Mouse (Mus musculus): Measurements from ENCODE around the gene Gle1. TPM values are rescaled to one million over a fixed set of nuclear protein-coding genes. Genes with fewer than 3 reads are reported as not detected.
"Not testable (repeated sequence)": the region's sequence is repeated elsewhere in the genome, so short reads cannot be mapped to it uniquely, and the experiment has no call there.

Gene Gle1
- polyA plus RNA-seq, 1 experiment from 2014 or later = 14.5 TPM

DNA sequence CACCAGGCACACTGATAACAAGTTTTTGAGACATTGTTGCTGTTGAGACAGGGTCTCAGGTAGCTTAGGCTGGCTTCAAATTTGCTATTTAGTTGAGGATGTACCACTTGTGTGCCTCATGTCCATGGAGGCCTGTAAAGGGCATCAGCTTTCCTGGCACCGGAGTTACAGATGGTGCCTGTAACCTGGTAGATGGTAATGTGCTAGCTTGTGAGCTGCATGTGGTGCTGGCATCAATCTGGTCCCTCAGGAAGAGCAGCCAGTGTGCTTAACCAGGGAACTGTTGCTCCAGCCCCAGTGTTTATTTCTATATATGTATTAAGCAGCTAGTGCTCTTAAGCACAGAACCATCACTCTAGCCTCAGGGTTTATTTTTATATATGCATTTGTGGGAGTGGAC lies 39.2 kb upstream of the Gle1 start:
- H3K27ac ChIP-seq (ENCODE audit: low read depth, low read length) = no peak overlapping the region
- no peak for TF ChIP-seq CTCF (IDR thresholded peaks at IDR 0.05; ENCODE audit: low read depth)
- H3K4me1 ChIP-seq (replicated peaks; ENCODE audit: control insufficient read depth, insufficient read depth, low read length) = no peaks in the 10 kb centered on the region
- no peak for ATAC-seq
- no peak overlapping the region for H3K9ac ChIP-seq (ENCODE audit: low read depth, low read length)
- H3K9me3 ChIP-seq (ENCODE audit: control insufficient read depth) = no peaks in the 10 kb centered on the region
- H3K36me3 ChIP-seq (ENCODE audit: control insufficient read depth, insufficient read depth) = peaks cover 84% of the 10 kb centered on the region
- 92% methylated on average over 1 of the region's 1 CpGs for WGBS
- no peaks in the 10 kb centered on the region for H3K27me3 ChIP-seq (replicated peaks; ENCODE audit: control insufficient read depth, insufficient read depth, low read length)
- no peak overlapping the region for H3K4me2 ChIP-seq (replicated peaks; ENCODE audit: low read depth)
- no peak overlapping the region for H3K4me3 ChIP-seq (ENCODE audit: low read depth, low read length)

DNA sequence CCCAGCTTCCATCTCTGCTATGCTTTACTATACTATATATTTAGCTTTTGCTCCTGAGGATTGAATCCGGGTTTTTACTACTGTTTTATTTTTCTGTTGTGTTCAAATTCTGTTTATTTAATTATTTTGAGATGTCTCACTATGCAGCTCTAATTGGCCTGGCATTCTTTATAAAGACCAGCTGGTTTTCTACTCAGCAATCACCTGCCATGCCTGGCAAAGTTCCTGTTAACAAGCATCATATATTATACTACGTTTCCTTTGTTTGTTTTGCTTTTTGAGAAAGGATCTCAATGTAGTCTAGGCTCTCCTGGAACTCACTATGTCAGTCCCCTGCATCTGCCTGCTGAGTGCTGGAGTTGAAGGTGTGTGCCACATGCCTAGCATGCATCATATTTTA lies 37.9 kb upstream of the Gle1 start:
- Histone ChIP-seq H3K4me3 (ENCODE audit: low read depth, low read length) (no peak overlapping the region), H3K27ac (ENCODE audit: low read depth, low read length) (no peak overlapping the region), H3K4me1 (replicated peaks; ENCODE audit: control insufficient read depth, insufficient read depth, low read length) (no peaks in the 10 kb centered on the region), H3K4me2 (replicated peaks; ENCODE audit: low read depth) (no peak overlapping the region), H3K9ac (ENCODE audit: low read depth, low read length) (no peak overlapping the region), H3K27me3 (replicated peaks; ENCODE audit: control insufficient read depth, insufficient read depth, low read length) (no peaks in the 10 kb centered on the region), H3K9me3 (ENCODE audit: control insufficient read depth) (no peaks in the 10 kb centered on the region), H3K36me3 (ENCODE audit: control insufficient read depth, insufficient read depth) (peaks cover 90% of the 10 kb centered on the region)
- 78% methylated on average over 2 of the region's 2 CpGs for WGBS
- no peak for TF ChIP-seq CTCF (IDR thresholded peaks at IDR 0.05; ENCODE audit: low read depth)
- ATAC-seq = no peak

DNA sequence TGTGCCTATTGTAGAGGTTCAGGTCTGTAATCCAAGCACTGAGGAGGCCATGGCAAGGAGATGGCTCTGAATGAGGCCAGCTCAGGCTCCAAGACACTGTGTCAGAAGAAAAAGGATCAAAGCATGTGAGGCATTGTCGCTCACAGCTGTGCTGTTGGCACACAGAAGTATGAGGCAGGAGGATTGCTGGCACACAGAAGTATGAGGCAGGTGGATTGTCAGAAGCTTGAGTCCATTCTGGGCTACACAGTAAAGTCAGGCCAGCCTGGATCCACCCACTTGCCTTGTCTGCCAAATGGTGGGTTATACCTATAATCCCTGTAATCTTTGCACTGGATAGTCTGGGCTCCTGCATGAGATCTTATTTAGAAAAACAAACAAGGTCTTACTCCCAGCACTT lies 37.1 kb upstream of the Gle1 start:
- WGBS = 96% methylated on average over 1 of the region's 1 CpGs

DNA sequence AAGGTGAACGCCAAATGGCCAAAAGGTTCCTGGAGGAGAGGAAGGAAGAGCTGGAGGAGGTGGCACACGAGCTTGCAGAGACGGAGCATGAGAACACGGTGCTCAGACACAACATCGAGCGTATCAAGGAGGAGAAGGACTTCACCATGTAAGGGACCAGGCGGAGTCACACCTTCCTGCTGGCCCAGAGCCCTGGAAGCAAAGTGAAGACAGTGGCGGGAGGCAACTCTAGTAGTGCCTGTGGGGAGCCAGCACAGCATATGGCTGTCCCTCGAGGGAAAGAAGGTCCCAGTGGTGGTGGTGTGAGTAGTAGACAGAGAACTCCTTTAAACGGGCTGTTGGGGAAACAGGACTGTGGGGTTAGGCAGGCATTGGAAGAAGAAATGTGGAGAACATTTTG lies 33.0 kb upstream of the Gle1 start:
- peaks cover 90% of the 10 kb centered on the region for H3K36me3 ChIP-seq (ENCODE audit: control insufficient read depth, insufficient read depth)
- no peak overlapping the region for H3K4me2 ChIP-seq (replicated peaks; ENCODE audit: low read depth)
- H3K27ac ChIP-seq (ENCODE audit: low read depth, low read length) = no peak overlapping the region
- H3K4me3 ChIP-seq (ENCODE audit: low read depth, low read length) = no peak overlapping the region
- no peaks in the 10 kb centered on the region for H3K27me3 ChIP-seq (replicated peaks; ENCODE audit: control insufficient read depth, insufficient read depth, low read length)
- no peaks in the 10 kb centered on the region for H3K9me3 ChIP-seq (ENCODE audit: control insufficient read depth)
- no peak for TF ChIP-seq CTCF (IDR thresholded peaks at IDR 0.05; ENCODE audit: low read depth)
- ATAC-seq = no peak
- 92% methylated on average over 10 of the region's 10 CpGs for WGBS
- no peak overlapping the region for H3K9ac ChIP-seq (ENCODE audit: low read depth, low read length)
- H3K4me1 ChIP-seq (replicated peaks; ENCODE audit: control insufficient read depth, insufficient read depth, low read length) = no peaks in the 10 kb centered on the region

More for the DNA sequence above, 37.1 kb upstream of the Gle1 start:
- Histone ChIP-seq H3K4me2 (replicated peaks; ENCODE audit: low read depth) (no peak overlapping the region), H3K9me3 (ENCODE audit: control insufficient read depth) (no peaks in the 10 kb centered on the region), H3K36me3 (ENCODE audit: control insufficient read depth, insufficient read depth) (peaks cover 90% of the 10 kb centered on the region), H3K9ac (ENCODE audit: low read depth, low read length) (no peak overlapping the region), H3K4me3 (ENCODE audit: low read depth, low read length) (no peak overlapping the region), H3K27me3 (replicated peaks; ENCODE audit: control insufficient read depth, insufficient read depth, low read length) (no peaks in the 10 kb centered on the region), H3K4me1 (replicated peaks; ENCODE audit: control insufficient read depth, insufficient read depth, low read length) (no peaks in the 10 kb centered on the region), H3K27ac (ENCODE audit: low read depth, low read length) (no peak overlapping the region)
- TF ChIP-seq CTCF (IDR thresholded peaks at IDR 0.05; ENCODE audit: low read depth) = no peak
- ATAC-seq = no peak

DNA sequence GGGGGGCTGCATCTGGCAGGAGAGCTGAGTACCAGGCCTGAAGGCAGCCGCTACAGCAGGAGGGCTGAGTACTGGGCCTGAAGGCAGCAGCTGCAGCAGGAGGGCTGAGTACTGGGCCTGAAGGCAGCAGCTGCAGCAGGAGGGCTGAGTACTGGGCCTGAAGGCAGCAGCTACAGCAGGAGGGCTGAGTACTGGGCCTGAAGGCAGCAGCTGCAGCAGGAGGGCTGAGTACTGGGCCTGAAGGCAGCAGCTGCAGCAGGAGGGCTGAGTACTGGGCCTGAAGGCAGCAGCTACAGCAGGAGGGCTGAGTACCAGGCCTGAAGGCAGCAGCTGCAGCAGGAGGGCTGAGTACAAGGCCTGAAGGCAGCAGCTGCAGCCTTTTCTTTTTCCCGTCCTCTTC lies 27.1 kb upstream of the Gle1 start:
- H3K9ac ChIP-seq (ENCODE audit: low read depth, low read length); H3K4me2 ChIP-seq (replicated peaks; ENCODE audit: low read depth); ATAC-seq; H3K27ac ChIP-seq (ENCODE audit: low read depth, low read length); H3K4me1 ChIP-seq (replicated peaks; ENCODE audit: control insufficient read depth, insufficient read depth, low read length); H3K9me3 ChIP-seq (ENCODE audit: control insufficient read depth); H3K4me3 ChIP-seq (ENCODE audit: low read depth, low read length); H3K27me3 ChIP-seq (replicated peaks; ENCODE audit: control insufficient read depth, insufficient read depth, low read length): not testable (repeated sequence)
- peaks cover 70% of the 10 kb centered on the region for H3K36me3 ChIP-seq (ENCODE audit: control insufficient read depth, insufficient read depth)
- 96% methylated on average over 2 of the region's 2 CpGs for WGBS

DNA sequence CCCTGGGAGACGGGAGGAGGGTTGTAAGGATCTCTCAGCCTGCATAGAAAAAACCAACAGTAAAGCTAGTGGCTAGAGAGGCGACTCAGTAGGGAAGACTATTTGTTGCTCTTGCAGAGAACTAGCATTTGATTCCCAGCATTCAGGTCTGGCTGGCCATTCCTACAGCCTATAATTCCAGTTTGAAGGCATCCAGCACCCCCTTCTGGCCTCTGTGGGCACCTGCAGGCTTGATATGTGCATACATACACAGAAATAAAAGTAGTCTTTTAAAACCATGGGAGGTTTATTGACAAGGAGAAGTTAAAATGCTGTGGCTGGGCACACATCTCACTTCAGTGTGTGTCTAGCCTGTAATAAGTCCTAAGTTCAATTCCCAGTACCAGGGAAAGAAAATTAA lies 25.2 kb upstream of the Gle1 start:
- Histone ChIP-seq H3K9ac (ENCODE audit: low read depth, low read length) (no peak overlapping the region), H3K9me3 (ENCODE audit: control insufficient read depth) (no peaks in the 10 kb centered on the region), H3K27me3 (replicated peaks; ENCODE audit: control insufficient read depth, insufficient read depth, low read length) (no peaks in the 10 kb centered on the region), H3K27ac (ENCODE audit: low read depth, low read length) (no peak overlapping the region), H3K4me1 (replicated peaks; ENCODE audit: control insufficient read depth, insufficient read depth, low read length) (no peaks in the 10 kb centered on the region), H3K4me3 (ENCODE audit: low read depth, low read length) (no peak overlapping the region), H3K36me3 (ENCODE audit: control insufficient read depth, insufficient read depth) (peaks cover 69% of the 10 kb centered on the region), H3K4me2 (replicated peaks; ENCODE audit: low read depth) (no peak overlapping the region)
- peak; percentile 57 for TF ChIP-seq CTCF (IDR thresholded peaks at IDR 0.05; ENCODE audit: low read depth)
- ATAC-seq = no peak
- WGBS = 91% methylated on average over 2 of the region's 2 CpGs

DNA sequence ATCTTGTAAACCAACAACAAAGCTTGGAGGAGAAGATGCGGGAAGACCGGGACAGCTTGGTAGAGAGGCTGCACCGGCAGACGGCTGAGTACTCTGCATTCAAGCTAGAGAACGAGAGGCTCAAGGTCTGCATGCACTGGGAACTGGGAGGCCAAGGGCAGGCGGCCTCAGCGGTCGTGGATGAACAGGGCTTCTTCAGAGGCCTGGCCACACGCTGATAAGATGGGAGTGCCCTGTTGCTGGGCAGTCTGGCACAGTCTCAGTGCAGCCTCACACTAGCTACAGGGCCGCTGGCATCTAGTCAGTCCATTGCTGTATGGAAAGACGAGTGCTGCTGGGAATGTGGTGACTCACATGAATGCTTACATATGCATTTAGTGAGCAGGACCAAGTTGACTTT lies 17.6 kb upstream of the Gle1 start:
- H3K4me1 ChIP-seq (replicated peaks; ENCODE audit: control insufficient read depth, insufficient read depth, low read length) = no peaks in the 10 kb centered on the region
- no peak for ATAC-seq
- H3K9me3 ChIP-seq (ENCODE audit: control insufficient read depth) = no peaks in the 10 kb centered on the region
- no peak for TF ChIP-seq CTCF (IDR thresholded peaks at IDR 0.05; ENCODE audit: low read depth)
- H3K36me3 ChIP-seq (ENCODE audit: control insufficient read depth, insufficient read depth) = peaks cover 76% of the 10 kb centered on the region
- 81% methylated on average over 11 of the region's 11 CpGs for WGBS
- no peak overlapping the region for H3K9ac ChIP-seq (ENCODE audit: low read depth, low read length)
- no peaks in the 10 kb centered on the region for H3K27me3 ChIP-seq (replicated peaks; ENCODE audit: control insufficient read depth, insufficient read depth, low read length)
- no peak overlapping the region for H3K4me2 ChIP-seq (replicated peaks; ENCODE audit: low read depth)
- H3K4me3 ChIP-seq (ENCODE audit: low read depth, low read length) = no peak overlapping the region
- 0 out of 2 replicates have a peak overlapping the region, but pooled peaks have one; percentile 15 for H3K27ac ChIP-seq (ENCODE audit: low read depth, low read length)
